Mouse (Mus musculus): ENCODE data around the gene Insc. TPM values are rescaled to one million over a fixed set of nuclear protein-coding genes. Genes with fewer than 3 reads are reported as not detected.

The Insc gene
- total and polyA plus RNA-seq, 2 experiments from 2014 or later, result 1.8 to 2.2 TPM

- Histone ChIP-seq H3K27me3 (ENCODE audit: insufficient read depth, low read length) (no peaks in the 10 kb centered on the region), H3K9ac (no peak overlapping the region), H3K9me3 (ENCODE audit: low read length) (no peaks in the 10 kb centered on the region), H3K4me1 (ENCODE audit: insufficient read depth) (no peaks in the 10 kb centered on the region), H3K27ac (ENCODE audit: low read depth, low read length) (no peak overlapping the region), H3K4me2 (ENCODE audit: low read depth) (no peak overlapping the region), H3K36me3 (ENCODE audit: insufficient read depth) (no peaks in the 10 kb centered on the region), H3K4me3 (ENCODE audit: low read depth, low read length) (no peak overlapping the region)
- ATAC-seq, result peak; percentile 56
- peak; percentile 50 for DNase-seq
- TF ChIP-seq CTCF (IDR thresholded peaks at IDR 0.05; ENCODE audit: low read depth), result no peak
- 45% methylated on average over 8 of the region's 8 CpGs for WGBS
These were observed 59.1 kb downstream of the Insc start for GRCm38 (mm10) chr7:114802576-114802975.

- Histone ChIP-seq H3K9me3 (ENCODE audit: low read length) (no peaks in the 10 kb centered on the region), H3K4me1 (ENCODE audit: insufficient read depth) (no peaks in the 10 kb centered on the region), H3K27me3 (ENCODE audit: insufficient read depth, low read length) (no peaks in the 10 kb centered on the region), H3K4me3 (ENCODE audit: low read depth, low read length) (no peak overlapping the region), H3K27ac (ENCODE audit: low read depth, low read length) (no peak overlapping the region), H3K4me2 (ENCODE audit: low read depth) (no peak overlapping the region), H3K36me3 (ENCODE audit: insufficient read depth) (no peaks in the 10 kb centered on the region), H3K9ac (no peak overlapping the region)
- no peak for TF ChIP-seq CTCF (IDR thresholded peaks at IDR 0.05; ENCODE audit: low read depth)
- 90% methylated on average over 2 of the region's 2 CpGs for WGBS
- DNase-seq (no peak), ATAC-seq (no peak)
These were observed 61.8 kb downstream of the Insc start for GRCm38 (mm10) chr7:114805311-114805710.

GRCm38 (mm10) chr7:114807343-114807742 is 63.8 kb downstream of the Insc start:
- no peaks in the 10 kb centered on the region for H3K4me1 ChIP-seq (ENCODE audit: insufficient read depth)
- no peak overlapping the region for H3K27ac ChIP-seq (ENCODE audit: low read depth, low read length)
- ATAC-seq, result no peak; the same call in 1 of the 2 replicates
- no peak for TF ChIP-seq CTCF (IDR thresholded peaks at IDR 0.05; ENCODE audit: low read depth)
- DNase-seq, result peak; percentile 47
- H3K4me3 ChIP-seq (ENCODE audit: low read depth, low read length), result no peak overlapping the region
- no peak overlapping the region for H3K9ac ChIP-seq
- WGBS, result 49% methylated on average over 5 of the region's 5 CpGs
- H3K36me3 ChIP-seq (ENCODE audit: insufficient read depth), result no peaks in the 10 kb centered on the region
- H3K27me3 ChIP-seq (ENCODE audit: insufficient read depth, low read length), result no peaks in the 10 kb centered on the region
- no peak overlapping the region for H3K4me2 ChIP-seq (ENCODE audit: low read depth)
- no peaks in the 10 kb centered on the region for H3K9me3 ChIP-seq (ENCODE audit: low read length)

GRCm38 (mm10) chr7:114808341-114808740 is 64.8 kb downstream of the Insc start:
- Histone ChIP-seq H3K9ac (no peak overlapping the region), H3K27me3 (ENCODE audit: insufficient read depth, low read length) (no peaks in the 10 kb centered on the region), H3K27ac (ENCODE audit: low read depth, low read length) (no peak overlapping the region), H3K36me3 (ENCODE audit: insufficient read depth) (no peaks in the 10 kb centered on the region), H3K4me2 (ENCODE audit: low read depth) (no peak overlapping the region), H3K4me1 (ENCODE audit: insufficient read depth) (no peaks in the 10 kb centered on the region), H3K9me3 (ENCODE audit: low read length) (no peaks in the 10 kb centered on the region), H3K4me3 (ENCODE audit: low read depth, low read length) (no peak overlapping the region)
- DNase-seq (no peak), ATAC-seq (no peak)
- no peak for TF ChIP-seq CTCF (IDR thresholded peaks at IDR 0.05; ENCODE audit: low read depth)
- 88% methylated on average over 3 of the region's 3 CpGs for WGBS

- H3K27ac ChIP-seq (ENCODE audit: low read depth, low read length), result no peak overlapping the region
- no peaks in the 10 kb centered on the region for H3K4me1 ChIP-seq (ENCODE audit: insufficient read depth)
- no peaks in the 10 kb centered on the region for H3K27me3 ChIP-seq (ENCODE audit: insufficient read depth, low read length)
- H3K36me3 ChIP-seq (ENCODE audit: insufficient read depth), result no peaks in the 10 kb centered on the region
- DNase-seq (peak; percentile 94), ATAC-seq (peak; percentile 98)
- 7% methylated on average over 6 of the region's 6 CpGs for WGBS
- H3K9ac ChIP-seq, result no peak overlapping the region
- peak; percentile 99 for TF ChIP-seq CTCF (IDR thresholded peaks at IDR 0.05; ENCODE audit: low read depth)
- no peaks in the 10 kb centered on the region for H3K9me3 ChIP-seq (ENCODE audit: low read length)
- H3K4me2 ChIP-seq (ENCODE audit: low read depth), result no peak overlapping the region
- no peak overlapping the region for H3K4me3 ChIP-seq (ENCODE audit: low read depth, low read length)
These were observed 73.9 kb downstream of the Insc start for GRCm38 (mm10) chr7:114817291-114817806.

- ATAC-seq (peak; percentile 21; the same call in 1 of the 2 replicates), DNase-seq (no peak)
- H3K4me3 ChIP-seq (ENCODE audit: low read depth, low read length), result no peak overlapping the region
- H3K4me1 ChIP-seq (ENCODE audit: insufficient read depth), result no peaks in the 10 kb centered on the region
- H3K4me2 ChIP-seq (ENCODE audit: low read depth), result no peak overlapping the region
- no peak overlapping the region for H3K9ac ChIP-seq
- H3K27me3 ChIP-seq (ENCODE audit: insufficient read depth, low read length), result no peaks in the 10 kb centered on the region
- no peaks in the 10 kb centered on the region for H3K36me3 ChIP-seq (ENCODE audit: insufficient read depth)
- no peaks in the 10 kb centered on the region for H3K9me3 ChIP-seq (ENCODE audit: low read length)
- WGBS, result 35% methylated on average over 5 of the region's 5 CpGs
- no peak for TF ChIP-seq CTCF (IDR thresholded peaks at IDR 0.05; ENCODE audit: low read depth)
- no peak overlapping the region for H3K27ac ChIP-seq (ENCODE audit: low read depth, low read length)
These were observed 74.4 kb downstream of the Insc start for GRCm38 (mm10) chr7:114817879-114818278.

- DNase-seq (no peak), ATAC-seq (no peak)
- Histone ChIP-seq H3K9ac (no peak overlapping the region), H3K9me3 (ENCODE audit: low read length) (no peaks in the 10 kb centered on the region), H3K36me3 (ENCODE audit: insufficient read depth) (no peaks in the 10 kb centered on the region), H3K4me1 (ENCODE audit: insufficient read depth) (no peaks in the 10 kb centered on the region), H3K4me2 (ENCODE audit: low read depth) (no peak overlapping the region), H3K4me3 (ENCODE audit: low read depth, low read length) (no peak overlapping the region), H3K27me3 (ENCODE audit: insufficient read depth, low read length) (no peaks in the 10 kb centered on the region), H3K27ac (ENCODE audit: low read depth, low read length) (no peak overlapping the region)
- 68% methylated on average over 3 of the region's 3 CpGs for WGBS
- TF ChIP-seq CTCF (IDR thresholded peaks at IDR 0.05; ENCODE audit: low read depth), result no peak
These were observed 74.9 kb downstream of the Insc start for GRCm38 (mm10) chr7:114818351-114818750.

Data from forebrain, postnatal 0 days (tissue).